Mouse (Mus musculus) kidney, adult 18-20 months (tissue): Measurements from ENCODE around the gene Armc3.
"Not testable (repeated sequence)": the region's sequence is repeated elsewhere in the genome, so short reads cannot be mapped to it uniquely, and the experiment has no call there.

ENCODE experiments used
- DNase-seq: peaks from one replicate; pipeline ENCODE4 v3.0.0; 2021

Armc3 gene

GRCm38 (mm10) chr2:19275602-19276539 is 76.8 kb downstream of the Armc3 start:
- peak; percentile 81 for DNase-seq

- no peak for DNase-seq
These were observed 81.2 kb downstream of the Armc3 start for GRCm38 (mm10) chr2:19280331-19280730.

DNA sequence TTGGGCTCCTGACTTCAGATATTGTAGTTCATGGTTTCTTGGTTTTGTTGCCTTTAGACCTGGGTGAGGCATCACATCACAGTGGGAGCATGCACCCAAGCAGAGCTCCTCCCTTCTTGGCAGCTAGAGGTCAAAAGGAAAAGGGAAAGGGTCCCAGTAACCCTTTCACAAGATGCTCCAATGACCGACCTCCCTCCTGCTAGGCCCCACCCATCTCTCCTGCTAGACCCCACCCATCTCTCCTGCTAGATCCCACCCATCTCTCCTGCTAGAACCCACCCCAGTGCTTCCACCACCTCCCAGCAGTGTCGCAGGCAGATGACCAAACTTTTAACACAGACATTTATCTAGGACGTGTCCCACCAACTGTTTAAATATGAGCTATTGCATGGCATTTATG is 93.3 kb downstream of the Armc3 start:
- DNase-seq: no peak

DNA sequence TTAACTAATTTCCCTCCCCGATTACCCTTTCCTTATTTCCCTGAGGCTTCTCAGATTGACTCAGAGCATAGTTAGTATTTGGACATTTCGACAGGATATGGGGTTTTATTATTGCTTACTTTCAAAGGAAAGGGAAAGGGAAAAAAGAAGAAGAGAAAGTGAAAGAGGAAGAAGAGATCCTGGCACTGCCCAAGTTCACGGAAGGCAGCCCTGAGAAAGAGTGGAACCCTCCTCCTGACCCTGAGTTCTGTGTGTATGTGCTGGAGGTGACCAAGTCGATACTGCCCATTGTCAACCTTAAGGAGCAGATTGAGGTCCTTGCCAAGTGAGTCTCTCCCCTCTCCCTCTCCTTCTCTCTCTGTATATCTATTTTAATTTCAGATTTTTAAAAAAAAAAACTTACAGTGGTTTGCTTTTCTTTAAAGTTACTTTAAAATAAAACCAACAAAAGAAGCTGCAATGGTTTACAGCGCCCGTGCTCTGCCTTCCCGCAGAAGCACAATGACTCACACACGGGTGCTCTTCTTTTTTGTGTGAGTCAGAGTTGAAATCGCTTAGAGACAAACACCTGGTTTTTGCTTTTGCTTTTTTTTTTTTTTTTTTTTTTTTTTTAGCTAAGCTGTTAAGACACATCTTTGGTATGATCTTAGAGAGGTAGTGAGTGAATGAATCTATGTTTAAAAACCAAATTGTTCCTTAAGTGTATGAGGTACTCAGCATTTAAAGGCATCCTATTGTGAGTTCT is 101.4 kb downstream of the Armc3 start:
- DNase-seq: no peak

- no peak for DNase-seq
These were observed 102.1 kb downstream of the Armc3 start for GRCm38 (mm10) chr2:19301251-19301650.

- DNase-seq: not testable (repeated sequence)
These were observed 104.0 kb downstream of the Armc3 start for GRCm38 (mm10) chr2:19303087-19303486.

DNA sequence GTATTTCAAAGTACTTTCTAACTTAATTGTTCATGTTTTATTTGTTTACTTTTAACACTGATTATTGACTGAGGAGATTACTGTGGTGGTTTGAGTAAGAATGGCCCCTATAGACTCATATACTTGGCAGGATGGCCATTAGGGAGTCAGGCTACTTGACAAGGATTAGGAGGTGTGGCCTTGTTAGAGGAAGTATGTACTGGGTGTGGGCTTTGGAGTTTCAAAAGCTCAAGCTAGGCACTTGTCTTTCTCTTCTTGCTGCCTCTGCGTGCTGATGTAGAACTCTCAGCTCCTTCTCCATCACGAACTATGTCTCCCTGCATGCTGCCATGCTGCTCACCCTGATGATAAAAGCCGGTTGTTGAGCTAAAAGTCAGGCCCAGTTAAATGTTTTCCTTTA is 111.4 kb downstream of the Armc3 start:
- no peak for DNase-seq

GRCm38 (mm10) chr2:19316056-19316455 is 117.0 kb downstream of the Armc3 start:
- DNase-seq: no peak

DNA sequence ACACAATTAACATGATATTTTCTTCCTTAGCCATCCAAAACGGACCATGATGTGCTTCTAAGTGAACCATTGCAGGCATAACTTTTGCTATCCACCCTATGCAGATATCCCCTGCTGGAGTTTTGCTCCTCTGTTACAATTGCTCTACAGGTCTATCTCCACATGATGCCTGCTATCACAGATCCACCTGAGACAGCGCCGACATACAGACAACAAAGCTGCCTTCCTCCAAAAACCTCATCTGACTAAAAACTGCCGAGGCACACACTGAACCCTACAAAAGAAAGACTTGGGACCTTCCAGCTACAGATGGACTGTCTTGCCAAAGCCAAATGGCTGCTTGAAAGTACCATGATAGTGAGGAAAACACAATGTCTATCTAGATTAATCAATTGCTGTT is 117.6 kb downstream of the Armc3 start:
- DNase-seq: no peak

DNA sequence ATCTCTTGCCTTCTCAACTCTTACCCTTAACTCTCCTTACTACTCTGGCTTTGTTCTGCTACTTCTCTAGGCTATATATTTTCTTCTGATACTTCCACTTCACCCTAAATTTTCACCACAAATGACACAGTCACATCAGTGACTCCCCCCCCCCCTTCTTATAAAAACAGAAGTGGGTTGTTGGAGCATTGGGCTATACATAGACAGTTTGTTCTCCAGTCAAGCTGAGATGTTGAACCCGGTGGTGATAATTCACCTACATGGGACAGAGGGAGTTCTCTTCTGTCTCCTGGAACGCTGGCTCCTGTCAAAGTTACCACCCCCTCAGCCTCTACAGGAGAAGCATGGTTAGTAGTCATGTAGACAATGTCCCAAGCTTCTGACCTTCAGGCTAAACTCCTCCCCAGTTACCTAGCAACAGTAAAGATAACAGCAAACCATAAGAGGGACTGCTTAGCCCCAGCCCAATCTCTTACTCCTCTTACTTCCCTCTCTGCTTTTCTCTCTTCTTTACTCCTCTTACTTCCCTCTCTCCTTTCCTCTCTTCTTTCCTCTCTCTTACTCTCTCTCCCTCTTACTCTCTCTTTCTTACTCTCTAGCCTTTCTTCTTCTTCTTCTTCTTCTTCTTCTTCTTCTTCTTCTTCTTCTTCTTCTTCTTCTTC is 118.2 kb downstream of the Armc3 start:
- not testable (repeated sequence) for DNase-seq

GRCm38 (mm10) chr2:19318499-19318898 is 119.4 kb downstream of the Armc3 start:
- no peak for DNase-seq

DNA sequence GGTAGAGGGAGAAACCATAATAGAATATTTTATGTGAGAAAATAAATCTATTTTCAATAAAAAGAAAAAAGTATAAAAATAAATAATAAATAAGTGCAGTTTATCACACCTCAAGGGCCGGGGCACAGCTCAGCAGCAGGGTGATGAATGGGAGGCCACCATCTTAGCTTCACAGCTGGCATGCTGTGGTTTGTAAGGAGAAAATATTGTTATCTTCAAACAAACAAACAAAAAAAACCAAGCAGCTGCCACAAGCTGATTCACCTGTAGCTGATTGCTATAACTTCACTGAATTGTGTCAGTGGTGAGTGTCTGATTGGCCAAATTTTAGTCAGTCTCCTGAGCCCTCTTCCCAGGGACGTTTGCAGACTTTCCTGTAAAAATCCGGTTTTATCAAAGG is 120.2 kb downstream of the Armc3 start:
- DNase-seq: no peak

GRCm38 (mm10) chr2:19322448-19322847 is 123.3 kb downstream of the Armc3 start:
- no peak for DNase-seq

- no peak for DNase-seq
These were observed 127.3 kb downstream of the Armc3 start for GRCm38 (mm10) chr2:19326376-19326775.

- DNase-seq: no peak
These were observed 128.7 kb downstream of the Armc3 start for GRCm38 (mm10) chr2:19327811-19328210.

DNA sequence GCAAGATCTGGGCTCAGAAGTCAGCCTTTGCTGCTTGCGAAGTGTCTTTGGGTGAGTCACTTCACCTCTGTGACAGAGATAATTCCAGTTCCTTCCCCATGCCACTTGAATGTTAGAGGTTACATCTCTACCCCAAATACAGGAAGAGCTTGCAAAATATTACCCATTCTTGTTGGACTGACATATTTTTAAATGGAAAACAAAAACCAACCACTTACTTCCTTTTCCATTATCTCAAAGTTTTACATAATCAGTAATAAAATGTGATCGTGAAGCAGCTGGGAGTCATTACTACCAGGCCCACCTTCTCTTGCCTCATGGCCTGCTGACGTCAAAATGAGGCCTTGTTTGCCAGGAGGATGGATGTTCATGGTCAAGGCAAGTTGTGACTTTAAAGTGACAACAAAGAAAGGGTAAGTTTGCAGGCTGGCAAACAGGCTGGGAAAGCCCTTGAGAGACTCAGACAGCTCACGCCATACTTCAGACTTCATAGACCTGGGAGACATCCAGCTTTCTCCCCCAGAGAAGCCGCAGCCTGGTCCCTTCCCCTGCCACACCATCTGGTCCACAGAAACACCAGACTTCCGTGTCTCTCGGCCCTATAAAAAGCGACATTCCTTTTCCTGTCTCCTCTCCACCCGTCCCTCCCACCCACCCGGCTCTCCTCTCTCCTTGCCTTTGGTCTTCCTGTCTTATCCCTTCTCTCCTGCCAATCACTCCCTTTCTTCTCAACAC is 145.0 kb downstream of the Armc3 start:
- DNase-seq: no peak

GRCm38 (mm10) chr2:19344636-19345413 is 145.7 kb downstream of the Armc3 start:
- DNase-seq: peak; percentile 86

DNA sequence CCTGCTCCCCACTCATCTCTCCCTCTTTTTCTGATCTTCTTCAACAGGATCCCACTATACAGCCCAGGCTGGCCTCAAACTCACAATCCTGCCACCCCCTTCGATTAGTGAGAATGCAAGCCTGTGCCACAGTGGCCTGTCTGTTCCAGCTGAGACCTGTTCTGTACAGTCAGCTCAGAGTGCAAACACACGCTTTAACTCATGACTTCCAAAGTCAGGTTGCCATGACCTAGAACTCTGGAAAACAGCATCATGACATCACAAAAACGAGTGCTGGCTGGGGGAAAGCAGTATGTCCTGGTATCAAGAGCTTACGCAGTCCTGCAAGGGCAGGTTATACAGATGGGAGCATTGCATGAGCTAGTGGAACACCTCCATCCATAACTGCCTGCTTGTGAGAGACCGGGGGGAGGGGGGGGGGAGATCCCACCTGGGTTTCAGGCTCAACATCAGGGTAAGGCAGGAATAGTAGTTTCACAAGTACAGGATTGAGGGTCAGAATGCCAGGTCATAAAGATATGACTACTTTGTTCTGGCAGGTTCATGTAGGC is 146.4 kb downstream of the Armc3 start:
- no peak for DNase-seq

DNA sequence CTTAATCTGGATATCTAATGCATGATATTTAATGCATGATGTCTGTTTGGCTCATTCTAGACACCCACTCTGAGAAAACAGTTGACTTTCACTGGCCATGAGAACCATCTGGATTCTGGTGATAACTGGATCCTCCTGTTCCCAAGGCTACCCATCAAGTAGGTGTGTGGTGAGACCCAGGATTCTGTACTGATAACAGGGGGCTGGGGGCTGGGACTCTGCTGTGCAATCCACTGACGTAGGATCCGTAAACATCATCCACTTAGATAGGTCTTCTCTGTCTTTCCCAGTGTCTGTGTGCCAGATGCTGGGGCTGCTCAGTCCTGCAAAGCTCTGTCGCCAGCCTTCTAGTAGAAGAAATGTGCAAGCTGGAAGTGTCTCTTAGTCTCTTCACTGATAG is 149.4 kb downstream of the Armc3 start:
- no peak for DNase-seq

- DNase-seq: no peak
These were observed 151.1 kb downstream of the Armc3 start for GRCm38 (mm10) chr2:19350167-19350566.

DNA sequence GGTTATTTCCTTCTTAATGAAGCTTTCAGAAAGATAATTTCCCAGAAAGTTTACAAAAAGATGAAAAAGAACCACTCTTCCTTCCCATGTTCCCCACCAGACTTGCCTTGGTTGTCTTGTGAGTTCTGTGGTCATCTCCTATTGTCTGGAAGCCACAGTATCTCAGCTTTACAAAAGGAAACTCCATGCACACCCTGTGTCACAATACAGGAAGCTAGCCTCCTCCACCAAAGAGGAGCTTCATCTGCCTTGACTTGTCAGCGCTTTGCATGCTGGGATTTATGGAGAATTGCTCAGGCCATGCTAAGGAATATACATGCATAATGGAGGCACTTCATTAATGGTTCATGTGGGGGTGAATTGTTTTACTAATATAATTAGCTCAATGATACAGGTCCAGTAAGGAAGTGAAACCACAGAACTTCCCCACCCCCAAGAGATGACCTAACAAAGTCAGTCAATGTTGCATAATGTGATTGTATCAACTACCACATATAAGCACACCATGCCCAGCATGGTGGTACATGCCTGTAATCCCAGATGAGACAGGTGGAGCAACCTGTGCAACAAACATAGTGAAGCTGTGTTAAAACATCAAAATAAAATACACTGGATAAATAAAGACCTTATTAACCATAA is 152.6 kb downstream of the Armc3 start:
- no peak for DNase-seq
